Mouse (Mus musculus) myocyte (in vitro differentiated cells): ENCODE measurements around the gene Cox6b2.

ENCODE experiments used
- MYOG ChIP-seq, 3 experiments: IDR thresholded peaks; one replicate each; pipeline ENCODE4 v1.6.1; 2011; ENCODE audit warnings: control low read depth in 2 of 3, low read depth in 2 of 3, mild to moderate bottlenecking in 2 of 3; ENCODE audit not compliant: insufficient read length in 2 of 3, control insufficient read depth in 1 of 3, insufficient read depth in 1 of 3
- POLR2A ChIP-seq: IDR thresholded peaks from one replicate; pipeline ENCODE4 v1.6.1; 2011; ENCODE audit warnings: low read depth, mild to moderate bottlenecking, control low read depth, moderate library complexity; ENCODE audit not compliant: insufficient read length
- TCF3 ChIP-seq: IDR thresholded peaks from one replicate; pipeline ENCODE4 v1.6.1; 2011; ENCODE audit warnings: low read depth, control low read depth; ENCODE audit not compliant: insufficient read length

- TF ChIP-seq POLR2A (no peak), MYOG (IDR thresholded peaks at IDR 0.05; ENCODE audit: control insufficient read depth in 1 of 3, insufficient read depth in 1 of 3, insufficient read length in 2 of 3, low read depth in 2 of 3) (no peak), TCF3 (no peak)
Measured at GRCm38 (mm10) chr7:4731090-4731489, 21.8 kb downstream of the Cox6b2 start.
